Mouse (Mus musculus) hindbrain, embryonic 16.5 days (tissue): ENCODE data around the gene Igfbp5. TPM values are rescaled to one million over a fixed set of nuclear protein-coding genes. Genes with fewer than 3 reads are reported as not detected.

ENCODE experiments used
- ATAC-seq: fragments of 200-750 bp; cut with Nextera tagmentation; 2 replicates; pipeline ENCODE4 v1.8.0; 2017; ENCODE audit warnings: moderate TSS enrichment, moderate library complexity
- H3K27ac ChIP-seq: fragments of 300-500 bp; sonication (generic); 2 replicates; pipeline ENCODE4 v1.5.1; 2014; ENCODE audit warnings: low read depth, mild to moderate bottlenecking, control low read depth, low read length, moderate library complexity
- H3K27me3 ChIP-seq: fragments of 300-500 bp; sonication (generic); replicated peaks from 2 replicates; pipeline ENCODE4 v1.6.1; 2014; ENCODE audit warnings: low read length; ENCODE audit not compliant: control insufficient read depth, insufficient read depth
- H3K36me3 ChIP-seq: fragments of 300-500 bp; sonication (generic); 2 replicates; pipeline ENCODE4 v1.6.1; 2014; ENCODE audit warnings: mild to moderate bottlenecking, low read length, moderate library complexity, mixed read lengths; ENCODE audit not compliant: control insufficient read depth, insufficient read depth
- H3K4me1 ChIP-seq: fragments of 300-500 bp; sonication (generic); 2 replicates; pipeline ENCODE4 v1.6.1; 2014; ENCODE audit warnings: low read depth, low read length; ENCODE audit not compliant: control insufficient read depth, insufficient read depth
- H3K4me2 ChIP-seq: fragments of 300-500 bp; sonication (generic); 2 replicates; pipeline ENCODE4 v1.6.1; 2014; ENCODE audit warnings: mild to moderate bottlenecking, low read length, control low read depth, moderate library complexity
- H3K4me3 ChIP-seq: fragments of 300-500 bp; sonication (generic); 2 replicates; pipeline ENCODE4 v1.5.1; 2014; ENCODE audit warnings: mild to moderate bottlenecking, low read length, control low read depth, moderate library complexity
- H3K9ac ChIP-seq: fragments of 300-500 bp; sonication (generic); 2 replicates; pipeline ENCODE4 v1.6.1; 2014; ENCODE audit warnings: low read depth, mild to moderate bottlenecking, control low read depth, low read length, moderate library complexity
- H3K9me3 ChIP-seq: fragments of 300-500 bp; sonication (generic); 2 replicates; pipeline ENCODE4 v1.6.1; 2014; ENCODE audit warnings: mild to moderate bottlenecking, low read length, moderate library complexity; ENCODE audit not compliant: control insufficient read depth
- WGBS: fragments of 180-500 bp; shearing (Covaris S2); extraction: QIAGEN DNeasy Blood & Tissue Kit; methylation state at CpG from one replicate; pipeline ENCODE4 v1.1.7; 2014; 5-methylcytosine and 5-hydroxymethylcytosine counted together
- polyA plus RNA-seq: library from polyadenylated mRNA; unstranded; fragments of >200 nt; fragmentation: Nextera tagmentation; extraction: Ambion mirVana; gene quantifications from 2 replicates; pipeline ENCODE4 v1.2.1, GENCODE M21; 2015

Gene Igfbp5
- polyA plus RNA-seq, 1 experiment from 2014 or later: 51.9 TPM

DNA sequence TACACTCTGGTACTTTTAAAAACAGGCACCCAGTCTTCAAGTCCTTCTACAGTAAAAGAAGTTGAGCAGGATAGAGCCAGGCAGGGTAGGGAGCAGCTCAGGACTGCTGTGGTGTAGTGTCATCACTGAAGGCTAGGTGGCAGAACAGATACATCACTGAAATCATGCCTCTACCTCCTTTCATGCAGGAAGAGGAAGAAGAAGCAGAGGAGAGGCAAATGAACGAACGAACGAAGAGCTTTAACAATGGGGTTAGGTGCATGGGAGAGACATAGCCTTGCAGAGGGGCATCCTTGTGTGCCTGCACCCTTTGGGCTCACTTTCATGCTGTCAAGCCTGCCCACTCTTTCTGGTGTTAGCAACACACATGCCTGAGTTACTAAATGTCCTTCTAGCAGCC, 3.2 kb upstream of the Igfbp5 start:
- H3K27me3 ChIP-seq: no peaks in the 10 kb centered on the region
- H3K9ac ChIP-seq: peak overlapping the region; percentile 24; the same call in 1 of the 2 replicates
- peak; percentile 66 for ATAC-seq
- H3K9me3 ChIP-seq: no peaks in the 10 kb centered on the region
- H3K4me3 ChIP-seq: 0 out of 2 replicates have a peak overlapping the region, but pooled peaks have one; percentile 11
- WGBS: 6% methylated on average over 3 of the region's 3 CpGs
- H3K4me1 ChIP-seq: peaks cover 15% of the 10 kb centered on the region
- H3K27ac ChIP-seq: no peak overlapping the region; the same call in 1 of the 2 replicates
- no peaks in the 10 kb centered on the region for H3K36me3 ChIP-seq
- H3K4me2 ChIP-seq: peak overlapping the region; percentile 44

GRCm38 (mm10) chr1:72876111-72876510, 1.4 kb upstream of the Igfbp5 start:
- Histone ChIP-seq H3K4me2 (0 out of 2 replicates have a peak overlapping the region, but pooled peaks have one; percentile 5), H3K27ac (no peak overlapping the region; the same call in 1 of the 2 replicates), H3K4me3 (no peak overlapping the region), H3K9me3 (no peaks in the 10 kb centered on the region), H3K9ac (no peak overlapping the region), H3K36me3 (no peaks in the 10 kb centered on the region), H3K27me3 (no peaks in the 10 kb centered on the region), H3K4me1 (peaks cover 15% of the 10 kb centered on the region)
- no peak for ATAC-seq
- WGBS: 37% methylated on average over 3 of the region's 3 CpGs

DNA sequence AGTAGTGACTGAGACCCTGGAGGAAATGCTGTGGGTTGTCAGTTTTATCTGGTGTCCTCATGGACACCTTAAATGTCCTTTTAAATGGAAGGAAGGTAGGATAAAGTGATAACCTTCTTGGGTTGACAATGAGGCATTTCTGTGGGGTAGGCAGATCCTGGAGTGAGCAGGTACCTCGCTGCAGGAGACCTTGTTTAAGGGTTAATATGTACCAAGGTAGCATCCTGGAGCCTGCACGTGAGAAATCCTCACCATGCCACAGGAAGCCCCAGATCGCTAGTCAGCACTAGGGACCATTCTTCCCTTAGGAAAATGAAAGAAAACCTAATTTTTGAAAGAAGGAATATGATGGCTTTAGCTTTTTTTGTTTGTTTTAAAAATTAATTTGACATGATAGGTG, 1.0 kb upstream of the Igfbp5 start:
- peak overlapping the region; percentile 84 for H3K4me2 ChIP-seq
- no peaks in the 10 kb centered on the region for H3K9me3 ChIP-seq
- no peak for ATAC-seq
- H3K27me3 ChIP-seq: no peaks in the 10 kb centered on the region
- 12% methylated on average over 3 of the region's 3 CpGs for WGBS
- peak overlapping the region; percentile 58; the same call in 1 of the 2 replicates for H3K4me3 ChIP-seq
- no peak overlapping the region; the same call in 1 of the 2 replicates for H3K9ac ChIP-seq
- no peaks in the 10 kb centered on the region for H3K36me3 ChIP-seq
- H3K4me1 ChIP-seq: peaks cover 15% of the 10 kb centered on the region
- H3K27ac ChIP-seq: no peak overlapping the region

- peak overlapping the region; percentile 84 for H3K4me2 ChIP-seq
- peak; percentile 6; the same call in 1 of the 2 replicates for ATAC-seq
- WGBS: under 1% methylated on average over 42 of the region's 43 CpGs
- no peaks in the 10 kb centered on the region for H3K27me3 ChIP-seq
- H3K36me3 ChIP-seq: no peaks in the 10 kb centered on the region
- peaks cover 27% of the 10 kb centered on the region for H3K4me1 ChIP-seq
- H3K9me3 ChIP-seq: no peaks in the 10 kb centered on the region
- peak overlapping the region; percentile 71 for H3K27ac ChIP-seq
- peak overlapping the region; percentile 58 for H3K4me3 ChIP-seq
- peak overlapping the region; percentile 72 for H3K9ac ChIP-seq
Measured at GRCm38 (mm10) chr1:72873511-72874286, 985 bp downstream of the Igfbp5 start.

- H3K9ac ChIP-seq: peak overlapping the region; percentile 72
Measured at GRCm38 (mm10) chr1:72873078-72873477, 1.6 kb downstream of the Igfbp5 start.

GRCm38 (mm10) chr1:72872521-72872920, 2.2 kb downstream of the Igfbp5 start:
- Histone ChIP-seq H3K27ac (peak overlapping the region; percentile 55; the same call in 1 of the 2 replicates), H3K4me3 (peak overlapping the region; percentile 58), H3K9ac (peak overlapping the region; percentile 72; the same call in 1 of the 2 replicates), H3K4me1 (peaks cover 26% of the 10 kb centered on the region), H3K9me3 (no peaks in the 10 kb centered on the region), H3K36me3 (no peaks in the 10 kb centered on the region), H3K4me2 (peak overlapping the region; percentile 84), H3K27me3 (no peaks in the 10 kb centered on the region)
- peak; percentile 65 for ATAC-seq
- 1% methylated on average over 8 of the region's 8 CpGs for WGBS

More at GRCm38 (mm10) chr1:72873078-72873477, 1.6 kb downstream of the Igfbp5 start:
- Histone ChIP-seq H3K36me3 (no peaks in the 10 kb centered on the region), H3K4me1 (peaks cover 26% of the 10 kb centered on the region), H3K4me3 (peak overlapping the region; percentile 58), H3K27me3 (no peaks in the 10 kb centered on the region), H3K4me2 (peak overlapping the region; percentile 84), H3K27ac (peak overlapping the region; percentile 71; the same call in 1 of the 2 replicates), H3K9me3 (no peaks in the 10 kb centered on the region)
- under 1% methylated on average over 16 of the region's 16 CpGs for WGBS
- no peak for ATAC-seq

GRCm38 (mm10) chr1:72871697-72872411, 2.8 kb downstream of the Igfbp5 start:
- Histone ChIP-seq H3K9ac (peak overlapping the region; percentile 73), H3K4me3 (peak overlapping the region; percentile 58), H3K27ac (peak overlapping the region; percentile 87), H3K4me1 (peaks cover 29% of the 10 kb centered on the region), H3K36me3 (no peaks in the 10 kb centered on the region), H3K27me3 (no peaks in the 10 kb centered on the region), H3K4me2 (peak overlapping the region; percentile 84), H3K9me3 (no peaks in the 10 kb centered on the region)
- peak; percentile 22 for ATAC-seq
- WGBS: under 1% methylated on average over 34 of the region's 34 CpGs

DNA sequence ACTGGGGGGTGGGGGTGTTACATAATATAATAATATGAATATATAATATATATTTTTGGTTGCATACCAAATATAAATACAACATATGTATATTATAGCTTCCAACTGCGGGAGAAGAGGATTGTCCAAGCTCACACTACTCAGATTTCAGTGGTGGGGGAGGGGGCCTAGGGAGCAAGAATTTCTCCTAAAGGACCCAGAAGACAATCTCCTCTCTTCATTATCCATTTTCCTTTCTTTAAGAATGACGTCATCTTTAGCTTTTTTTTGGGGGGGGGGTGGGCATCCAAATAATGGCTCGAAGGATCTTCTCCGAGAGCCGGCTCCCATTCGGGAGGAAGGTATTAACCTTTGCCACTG, 3.4 kb downstream of the Igfbp5 start:
- H3K4me1 ChIP-seq: peaks cover 28% of the 10 kb centered on the region
- peak; percentile 10; the same call in 1 of the 2 replicates for ATAC-seq

More for the DNA sequence above, 3.4 kb downstream of the Igfbp5 start:
- H3K9ac ChIP-seq: peak overlapping the region; percentile 73
- no peaks in the 10 kb centered on the region for H3K9me3 ChIP-seq
- peak overlapping the region; percentile 84 for H3K4me2 ChIP-seq
- WGBS: 0% methylated on average over 6 of the region's 6 CpGs
- H3K4me3 ChIP-seq: peak overlapping the region; percentile 58
- H3K27ac ChIP-seq: peak overlapping the region; percentile 87
- no peaks in the 10 kb centered on the region for H3K36me3 ChIP-seq
- no peaks in the 10 kb centered on the region for H3K27me3 ChIP-seq
